Mouse (Mus musculus) inflammation-experienced regulatory T-cells, adult 16 weeks (primary cell): ENCODE measurements around the gene Wfdc9. TPM values are rescaled to one million over a fixed set of nuclear protein-coding genes. Genes with fewer than 3 reads are reported as not detected.

Experiments used
- polyA plus RNA-seq: library from polyadenylated mRNA; unstranded; fragments of 100-300 nt; shearing (Covaris generic); gene quantifications from one replicate; pipeline ENCODE4 v1.2.1, GENCODE M21; 2017

Gene Wfdc9
- polyA plus RNA-seq = not detected

GRCm38 (mm10) chr2:164656483-164656882 lies at the start of gene Wfdc9:
TSS of gene Wfdc9 (minus strand) at chr2:164656583.

DNA sequence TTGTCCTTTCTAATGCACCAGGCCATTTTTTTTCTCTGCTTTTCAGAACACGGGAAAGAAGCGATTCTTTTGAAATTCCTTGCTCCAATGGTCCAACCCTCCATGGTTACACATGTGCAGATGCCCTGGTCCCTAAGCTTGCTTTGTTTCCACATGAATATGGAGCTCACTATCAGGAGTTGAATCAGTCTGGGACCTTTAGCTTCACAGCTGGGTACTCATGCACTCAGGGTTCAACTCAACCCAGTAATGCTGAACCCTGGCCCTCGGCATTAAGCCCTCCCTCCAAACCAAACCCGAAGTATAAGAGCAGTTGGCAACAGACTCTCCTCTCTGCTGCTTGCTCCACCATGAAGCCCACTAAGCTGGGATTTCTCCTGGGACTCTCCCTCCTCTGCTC lies 41.8 kb upstream of the Wfdc9 start, which contains the start of gene Spint4:
Gene Spint4 (plus strand): TSS at position 301 of the 400 bp plus-strand sequence.

GRCm38 (mm10) chr2:164684807-164685206 lies 28.4 kb upstream of the Wfdc9 start, which contains the start of gene Wfdc13:
TSS of gene Wfdc13 (plus strand) at chr2:164685107.

DNA sequence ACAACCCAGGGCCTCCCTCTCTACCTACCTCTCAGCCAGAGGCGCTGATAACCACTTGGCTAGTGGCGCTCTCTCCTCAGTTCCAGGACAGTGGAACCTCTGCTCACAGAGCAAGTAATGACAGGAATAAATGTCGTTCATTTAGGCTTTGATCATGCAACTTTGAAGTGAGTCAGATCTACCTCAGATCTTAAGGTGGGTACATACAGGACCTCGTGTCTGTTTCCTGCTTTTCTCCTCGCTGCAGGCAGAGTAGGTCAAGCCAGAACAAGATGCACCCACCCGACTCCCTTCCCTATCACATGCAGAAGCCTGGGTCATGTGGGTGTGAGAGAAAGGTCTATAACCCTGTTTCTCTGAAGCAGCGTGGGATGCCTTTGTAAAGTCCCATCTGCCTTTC lies 17.6 kb upstream of the Wfdc9 start, which contains the start of gene Wfdc11:
Gene Wfdc11 (minus strand): TSS at position 101 of the 400 bp plus-strand sequence.

DNA sequence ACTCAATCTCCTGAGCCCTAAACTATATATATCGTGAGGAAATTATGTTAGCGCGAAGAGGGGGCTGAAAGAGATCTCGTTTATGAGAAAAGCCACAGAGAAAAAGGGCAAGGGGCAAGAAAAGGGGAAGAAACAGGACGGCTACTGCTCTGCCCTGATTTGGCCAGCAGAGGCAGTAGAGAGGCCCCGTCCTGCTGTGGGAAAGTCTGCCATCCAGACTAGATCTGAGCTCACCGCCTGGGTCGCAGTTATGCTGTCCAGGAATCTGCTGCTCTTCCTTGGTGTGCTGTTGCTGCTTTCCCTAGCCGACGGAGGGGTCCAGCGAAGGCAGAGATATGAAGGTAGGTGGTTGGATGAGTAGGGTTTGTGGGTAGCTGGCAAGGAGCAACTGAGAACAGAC lies 525 bp downstream of the Wfdc9 start, which contains the start of gene Wfdc10:
Gene Wfdc10 (plus strand): TSS at position 189 of the 400 bp plus-strand sequence.

DNA sequence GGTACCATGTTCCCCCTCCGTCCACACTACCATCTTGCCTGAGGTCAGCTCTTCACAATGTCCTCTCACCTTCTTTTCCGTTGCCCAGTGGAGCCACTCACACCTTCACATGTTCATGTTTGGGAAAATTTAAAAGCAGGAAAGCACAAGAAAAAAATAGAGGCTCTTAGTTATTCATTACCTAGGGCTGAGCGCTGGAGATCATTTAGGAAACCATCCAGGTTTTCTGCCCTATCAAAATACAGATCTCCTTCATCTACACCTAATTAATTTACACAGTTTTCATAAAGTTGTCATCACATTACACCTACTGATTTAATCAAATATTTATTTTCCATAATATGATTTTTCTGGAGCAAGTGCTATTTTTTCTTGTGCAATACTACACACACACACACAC lies 17.7 kb downstream of the Wfdc9 start, which contains the start of gene Wfdc16:
Gene Wfdc16 (minus strand): TSS at position 101 of the 400 bp plus-strand sequence.

GRCm38 (mm10) chr2:164613471-164613870 lies 42.9 kb downstream of the Wfdc9 start, which contains the start of the genes Wfdc6b and Wfdc8:
TSS of gene Wfdc6b (plus strand) at chr2:164613522.
TSS of gene Wfdc8 (minus strand) at chr2:164613626.

Other genes with a start within 250 kb of the Wfdc9 start
- 46.9 TPM for gene Sdc4, start 212.7 kb downstream of the Wfdc9 start, polyA plus RNA-seq
- gene Sys1, start 199.6 kb downstream of the Wfdc9 start, polyA plus RNA-seq = 27.2 TPM
- gene Gm20458, start 195.6 kb downstream of the Wfdc9 start, polyA plus RNA-seq = 1.4 TPM
- gene Trp53tg5, start 182.9 kb downstream of the Wfdc9 start, polyA plus RNA-seq = 0.33 TPM
- 7.6 TPM for gene Dbndd2, start 170.5 kb downstream of the Wfdc9 start, polyA plus RNA-seq
- 26.3 TPM for gene Pigt, start 159.1 kb downstream of the Wfdc9 start, polyA plus RNA-seq
- gene Wfdc2, start 94.2 kb downstream of the Wfdc9 start, polyA plus RNA-seq = 3.1 TPM
- gene Spint3, start 83.1 kb downstream of the Wfdc9 start, polyA plus RNA-seq = not detected
- gene Wfdc6a, start 71.1 kb downstream of the Wfdc9 start, polyA plus RNA-seq = not detected
- gene Eppin, start 63.0 kb downstream of the Wfdc9 start, polyA plus RNA-seq = not detected
- not detected for gene Wfdc6b, start 43.1 kb downstream of the Wfdc9 start, polyA plus RNA-seq
- gene Wfdc8, start 43.0 kb downstream of the Wfdc9 start, polyA plus RNA-seq = not detected
- not detected for gene Wfdc16, start 17.8 kb downstream of the Wfdc9 start, polyA plus RNA-seq
- gene Wfdc10, start 537 bp downstream of the Wfdc9 start, polyA plus RNA-seq = not detected
- gene Wfdc11, start 17.5 kb upstream of the Wfdc9 start, polyA plus RNA-seq = not detected
- gene Wfdc13, start 28.5 kb upstream of the Wfdc9 start, polyA plus RNA-seq = not detected
- not detected for gene Spint4, start 41.9 kb upstream of the Wfdc9 start, polyA plus RNA-seq
- gene Spint5, start 58.7 kb upstream of the Wfdc9 start, polyA plus RNA-seq = not detected
- gene Wfdc3, start 89.3 kb upstream of the Wfdc9 start, polyA plus RNA-seq = not detected
- gene Dnttip1, start 89.4 kb upstream of the Wfdc9 start, polyA plus RNA-seq = 18.1 TPM
- gene Ube2c, start 113.3 kb upstream of the Wfdc9 start, polyA plus RNA-seq = 11.8 TPM
- gene Tnnc2, start 123.4 kb upstream of the Wfdc9 start, polyA plus RNA-seq = not detected
- 7.6 TPM for gene Snx21, start 129.2 kb upstream of the Wfdc9 start, polyA plus RNA-seq
- gene Acot8, start 148.3 kb upstream of the Wfdc9 start, polyA plus RNA-seq = 39.6 TPM
- gene Zswim3, start 148.5 kb upstream of the Wfdc9 start, polyA plus RNA-seq = 10.0 TPM
- 32.2 TPM for gene Zswim1, start 166.1 kb upstream of the Wfdc9 start, polyA plus RNA-seq
- not detected for gene Spata25, start 172.0 kb upstream of the Wfdc9 start, polyA plus RNA-seq
- gene Ctsa, start 176.3 kb upstream of the Wfdc9 start, polyA plus RNA-seq = 241 TPM
- gene Neurl2, start 176.9 kb upstream of the Wfdc9 start, polyA plus RNA-seq = 2.6 TPM
- 1.0 TPM for gene Pltp, start 201.1 kb upstream of the Wfdc9 start, polyA plus RNA-seq
- 142 TPM for gene Pcif1, start 222.7 kb upstream of the Wfdc9 start, polyA plus RNA-seq